ENCODE assay signal across 8 mouse cellular contexts in genomic region chr16:37540776-37541175, GRCm38 (mm10). TPM values are rescaled to one million over a fixed set of nuclear protein-coding genes. Genes with fewer than 3 reads are reported as not detected.
DNase-seq lines count a peak whose midpoint lies in the region; ATAC-seq and TF ChIP-seq lines count a peak whose summit lies in the region.

No protein-coding gene starts in this region.

- ATAC-seq in heart, embryonic 14.5 days (ENCODE audit: insufficient number of reproducible peaks, insufficient read depth, low FRiP score, low read depth) = no peak
- no peak for ATAC-seq in liver, embryonic 13.5 days (ENCODE audit: low read depth)

- no peak for TF ChIP-seq CTCF in bone marrow macrophage, adult 2 months (IDR thresholded peaks at IDR 0.05; ENCODE audit: low read depth, low read length)

- no peak for DNase-seq in heart, embryonic 10.5 days (ENCODE audit: low spot score)
- no peak for DNase-seq in heart, postnatal 14 days
- DNase-seq in liver, embryonic 13.5 days = no peak
- DNase-seq in urinary bladder, postnatal 4 days (ENCODE audit: low spot score in 2 of 2) = no peak
- DNase-seq in right cerebral cortex, postnatal 14 days = no peak
- DNase-seq in B cell, adult 2 months = no peak

- no peaks in the 10 kb centered on the region for H3K9me3 ChIP-seq in heart, embryonic 10.5 days
- no peaks in the 10 kb centered on the region for H3K9me3 ChIP-seq in heart, embryonic 14.5 days (ENCODE audit: control insufficient read depth, low read length)
- H3K9me3 ChIP-seq in liver, embryonic 13.5 days (replicated peaks) = no peaks in the 10 kb centered on the region

- peaks cover 20% of the 10 kb centered on the region for H3K4me1 ChIP-seq in heart, embryonic 10.5 days
- peaks cover 10% of the 10 kb centered on the region for H3K4me1 ChIP-seq in bone marrow macrophage, adult 2 months (ENCODE audit: control insufficient read depth, insufficient read depth, low read length)
- H3K4me1 ChIP-seq in heart, embryonic 14.5 days (ENCODE audit: control insufficient read depth in 2 of 2, insufficient read depth in 2 of 2, low read length in 2 of 2) = peaks cover 5 to 22% of the 10 kb centered on the region in 2 experiments
- H3K4me1 ChIP-seq in liver, embryonic 13.5 days (replicated peaks) = peaks cover 27% of the 10 kb centered on the region

- no peak for TF ChIP-seq POLR2A in bone marrow macrophage, adult 2 months (IDR thresholded peaks at IDR 0.05; ENCODE audit: borderline replicate concordance, low read depth, low read length)

- WGBS in heart, embryonic 10.5 days = 67% methylated on average over 6 of the region's 6 CpGs
- 54% methylated on average over 6 of the region's 6 CpGs for WGBS in heart, embryonic 14.5 days
- WGBS in liver, embryonic 13.5 days (ENCODE audit: insufficient replicate concordance) = 73% methylated on average over 6 of the region's 6 CpGs

- no peaks in the 10 kb centered on the region for H3K27me3 ChIP-seq in heart, embryonic 10.5 days (ENCODE audit: insufficient read depth, poor library complexity, severe bottlenecking)
- H3K27me3 ChIP-seq in heart, embryonic 14.5 days (ENCODE audit: control insufficient read depth, insufficient read depth, low read length) = no peaks in the 10 kb centered on the region
- H3K27me3 ChIP-seq in liver, embryonic 13.5 days = no peaks in the 10 kb centered on the region

- peak overlapping the region; percentile 87 for H3K4me3 ChIP-seq in heart, embryonic 10.5 days
- peak overlapping the region; percentile 73 for H3K4me3 ChIP-seq in bone marrow macrophage, adult 2 months (ENCODE audit: insufficient read depth, low read length)
- peak overlapping the region in 1 of 2 experiments; percentile 82; a peak in 2 of 4 replicates for H3K4me3 ChIP-seq in heart, embryonic 14.5 days (ENCODE audit: control insufficient read depth in 1 of 2, insufficient read depth in 1 of 2, low read depth in 1 of 2, low read length in 2 of 2)
- peak overlapping the region; percentile 79 for H3K4me3 ChIP-seq in liver, embryonic 13.5 days (replicated peaks)

- intact Hi-C loops in heart, postnatal 14 days (cut with DNase I) = loop anchor here (5.0 to 10.0 kb wide), 2 partner anchors 112 to 404 kb away; partner anchors contain the start of gene Ndufb4

- H3K36me3 ChIP-seq in heart, embryonic 10.5 days = peaks cover 22% of the 10 kb centered on the region
- peaks cover 36% of the 10 kb centered on the region for H3K36me3 ChIP-seq in heart, embryonic 14.5 days (ENCODE audit: control insufficient read depth, insufficient read depth, low read length)
- peaks cover 10% of the 10 kb centered on the region; the same call in 1 of the 2 replicates for H3K36me3 ChIP-seq in liver, embryonic 13.5 days

- H3K27ac ChIP-seq in heart, embryonic 10.5 days = peak overlapping the region; percentile 99
- H3K27ac ChIP-seq in bone marrow macrophage, adult 2 months (ENCODE audit: insufficient read depth, low read depth, low read length) = no peak overlapping the region
- peak overlapping the region in 1 of 2 experiments; percentile 89; a peak in 3 of 4 replicates for H3K27ac ChIP-seq in heart, embryonic 14.5 days (replicated peaks in 1 of 2; ENCODE audit: control insufficient read depth in 1 of 2, insufficient read depth in 1 of 2, low read depth in 2 of 2, low read length in 2 of 2)
- H3K27ac ChIP-seq in liver, embryonic 13.5 days = no peak overlapping the region

- peak overlapping the region; percentile 90; the same call in 1 of the 2 replicates for H3K9ac ChIP-seq in heart, embryonic 14.5 days (ENCODE audit: low read length)
- peak overlapping the region; percentile 75 for H3K9ac ChIP-seq in liver, embryonic 13.5 days

- peak overlapping the region; percentile 72 for H3K4me2 ChIP-seq in heart, embryonic 14.5 days (ENCODE audit: low read length)
- peak overlapping the region; percentile 80 for H3K4me2 ChIP-seq in liver, embryonic 13.5 days

RNA-seq across cellular contexts. Expression of gene Rabl3, which starts 1.1 kb away (rescaled TPM):
- polyA plus RNA-seq in heart, embryonic 10.5 days (2016; fragmentation: Nextera tagmentation; extraction: Ambion mirVana) = 39.8 and 40.5 TPM in 2 replicates
- total RNA-seq in heart, postnatal 14 days (2021) = 1 to 10 TPM; 7.6 to 8.6 TPM
- 9.3 and 9.7 TPM in 2 replicates for polyA plus RNA-seq in bone marrow macrophage, adult 2 months (2012; ENCODE audit: insufficient read depth, insufficient read length, missing spikeins)
- 25.6 and 26.3 TPM in 2 replicates for polyA plus RNA-seq in heart, embryonic 14.5 days (2014; fragmentation: Nextera tagmentation; extraction: Ambion mirVana)
- 14.6 and 19.6 TPM in 2 replicates for polyA plus RNA-seq in liver, embryonic 13.5 days (2015; fragmentation: Nextera tagmentation; extraction: Ambion mirVana)

RNA-seq across cellular contexts. Expression of gene Gtf2e1, which starts 1.2 kb away (rescaled TPM):
- polyA plus RNA-seq in heart, embryonic 10.5 days (2016; fragmentation: Nextera tagmentation; extraction: Ambion mirVana) = 35.3 and 38.5 TPM in 2 replicates
- 1 to 10 TPM; 6.8 to 7.5 TPM for total RNA-seq in heart, postnatal 14 days (2021)
- polyA plus RNA-seq in bone marrow macrophage, adult 2 months (2012; ENCODE audit: insufficient read depth, insufficient read length, missing spikeins) = 8.3 and 9.4 TPM in 2 replicates
- polyA plus RNA-seq in heart, embryonic 14.5 days (2014; fragmentation: Nextera tagmentation; extraction: Ambion mirVana) = 20.9 and 21.2 TPM in 2 replicates
- polyA plus RNA-seq in liver, embryonic 13.5 days (2015; fragmentation: Nextera tagmentation; extraction: Ambion mirVana) = 11.5 and 14.2 TPM in 2 replicates

RNA-seq across cellular contexts. Expression of gene Hgd, which starts 39.2 kb away (rescaled TPM):
- 0.27 and 1.9 TPM in 2 replicates for polyA plus RNA-seq in heart, embryonic 10.5 days (2016; fragmentation: Nextera tagmentation; extraction: Ambion mirVana)
- under 1 TPM in 1 of 2 experiments, not detected in 1; 0.12 TPM for total RNA-seq in heart, postnatal 14 days (2021)
- polyA plus RNA-seq in bone marrow macrophage, adult 2 months (2012; ENCODE audit: insufficient read depth, insufficient read length, missing spikeins) = not detected in 2 replicates
- 0.19 and 0.31 TPM in 2 replicates for polyA plus RNA-seq in heart, embryonic 14.5 days (2014; fragmentation: Nextera tagmentation; extraction: Ambion mirVana)
- 24.4 and 25.8 TPM in 2 replicates for polyA plus RNA-seq in liver, embryonic 13.5 days (2015; fragmentation: Nextera tagmentation; extraction: Ambion mirVana)
